Mouse (Mus musculus): ENCODE results near the gene Mpo. TPM values are rescaled to one million over a fixed set of nuclear protein-coding genes. Genes with fewer than 3 reads are reported as not detected.

The Mpo gene
- total RNA-seq, 2 experiments from 2014 or later: not detected

- no peak overlapping the region for H3K27ac ChIP-seq
- no peak overlapping the region for H3K4me3 ChIP-seq
- no peak for DNase-seq (ENCODE audit: low spot score in 2 of 2)
- TF ChIP-seq CTCF (conservative IDR thresholded peaks at IDR 0.05): no peak
Observed at GRCm38 (mm10) chr11:87790088-87790487, 3.3 kb upstream of the Mpo start.

GRCm38 (mm10) chr11:87801711-87802275, 8.4 kb downstream of the Mpo start:
- H3K4me3 ChIP-seq: no peak overlapping the region; the same call in 1 of the 2 replicates
- peak; percentile 48 to 53 for DNase-seq (ENCODE audit: low spot score in 2 of 2)
- TF ChIP-seq CTCF (conservative IDR thresholded peaks at IDR 0.05): no peak
- no peak overlapping the region for H3K27ac ChIP-seq

DNA sequence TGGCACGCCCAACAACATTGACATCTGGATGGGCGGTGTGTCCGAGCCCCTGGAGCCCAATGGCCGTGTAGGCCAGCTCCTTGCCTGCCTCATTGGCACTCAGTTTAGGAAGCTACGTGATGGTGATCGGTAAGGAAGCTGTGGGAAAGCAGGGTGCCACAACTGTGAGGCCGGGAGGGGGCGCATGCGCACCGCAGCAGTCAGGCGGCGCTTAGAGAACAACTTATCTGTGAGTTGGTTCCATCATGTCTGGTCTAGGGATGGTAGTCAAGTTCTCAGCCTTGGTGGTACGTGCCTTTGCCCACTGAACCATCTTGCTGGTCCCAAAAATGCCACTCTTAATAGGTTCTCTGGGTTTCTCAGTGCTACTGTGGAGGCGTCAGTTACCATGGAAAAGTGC, 9.2 kb downstream of the Mpo start:
- TF ChIP-seq CTCF (conservative IDR thresholded peaks at IDR 0.05): peak; percentile 74
- Histone ChIP-seq H3K27ac (no peak overlapping the region), H3K4me3 (no peak overlapping the region; the same call in 1 of the 2 replicates)
- peak in 1 of 2 experiments; percentile 33 for DNase-seq (ENCODE audit: low spot score in 2 of 2)

DNA sequence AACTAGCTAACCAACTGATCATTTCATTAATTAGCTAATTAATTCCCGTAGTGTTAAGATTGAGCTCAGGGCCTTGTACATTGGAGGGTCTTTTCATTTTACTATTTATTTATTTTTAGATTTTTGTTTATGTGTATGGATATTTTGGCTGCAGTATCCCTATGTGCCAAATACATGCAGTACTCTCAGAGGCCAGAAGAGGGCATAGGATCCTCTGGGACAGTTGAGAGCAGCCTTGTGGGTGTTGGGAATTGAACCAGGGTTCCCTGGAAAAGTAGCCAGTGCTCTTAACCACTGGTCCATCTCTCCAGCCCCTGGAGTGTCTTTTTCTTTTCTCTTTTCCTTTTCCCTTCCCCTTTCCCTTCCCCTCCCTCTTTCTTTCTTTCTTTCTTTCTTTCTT, 12.1 kb downstream of the Mpo start:
- Histone ChIP-seq H3K27ac (no peak overlapping the region), H3K4me3 (no peak overlapping the region)
- peak; percentile 74 for TF ChIP-seq CTCF (conservative IDR thresholded peaks at IDR 0.05)
- no peak for DNase-seq (ENCODE audit: low spot score in 2 of 2)

GRCm38 (mm10) chr11:87807433-87807832, 14.1 kb downstream of the Mpo start:
- no peak overlapping the region for H3K27ac ChIP-seq
- no peak overlapping the region for H3K4me3 ChIP-seq
- no peak for TF ChIP-seq CTCF (conservative IDR thresholded peaks at IDR 0.05)
- DNase-seq (ENCODE audit: low spot score in 2 of 2): no peak

GRCm38 (mm10) chr11:87808236-87808635, 14.9 kb downstream of the Mpo start:
- H3K27ac ChIP-seq: no peak overlapping the region
- no peak for DNase-seq (ENCODE audit: low spot score in 2 of 2)
- TF ChIP-seq CTCF (conservative IDR thresholded peaks at IDR 0.05): no peak
- H3K4me3 ChIP-seq: no peak overlapping the region

- no peak overlapping the region for H3K27ac ChIP-seq
- no peak overlapping the region for H3K4me3 ChIP-seq
- no peak for TF ChIP-seq CTCF (conservative IDR thresholded peaks at IDR 0.05)
- no peak for DNase-seq (ENCODE audit: low spot score in 2 of 2)
Observed at GRCm38 (mm10) chr11:87811396-87811795, 18.0 kb downstream of the Mpo start.

DNA sequence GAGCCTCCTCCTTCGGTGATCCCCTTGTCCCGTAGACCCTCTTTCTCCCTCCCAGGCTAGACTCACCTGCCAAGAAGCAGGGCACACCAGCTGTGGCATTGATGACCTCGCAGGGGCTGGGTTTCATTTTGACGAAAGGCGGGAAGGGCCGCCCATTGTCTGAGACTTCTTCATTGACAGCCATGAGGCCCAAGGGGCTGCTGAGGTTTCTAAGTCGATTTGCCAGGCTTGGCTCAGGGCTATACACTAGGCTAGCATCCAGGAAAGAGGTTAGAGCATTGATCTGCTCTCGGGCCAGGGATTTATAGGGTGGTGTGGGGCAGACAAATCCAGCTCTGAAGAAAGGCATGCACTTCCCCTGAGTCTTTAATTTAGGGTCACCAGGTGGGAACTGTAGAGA, 21.4 kb downstream of the Mpo start:
- TF ChIP-seq CTCF (conservative IDR thresholded peaks at IDR 0.05): no peak
- DNase-seq (ENCODE audit: low spot score in 2 of 2): no peak
- no peak overlapping the region for H3K4me3 ChIP-seq
- no peak overlapping the region for H3K27ac ChIP-seq

- Histone ChIP-seq H3K4me3 (peak overlapping the region; percentile 63), H3K27ac (peak overlapping the region; percentile 61)
- peak; percentile 95 for TF ChIP-seq CTCF (conservative IDR thresholded peaks at IDR 0.05)
- peak; percentile 44 to 64 for DNase-seq (ENCODE audit: low spot score in 2 of 2)
Observed at GRCm38 (mm10) chr11:87816707-87817442, 23.5 kb downstream of the Mpo start.

DNA sequence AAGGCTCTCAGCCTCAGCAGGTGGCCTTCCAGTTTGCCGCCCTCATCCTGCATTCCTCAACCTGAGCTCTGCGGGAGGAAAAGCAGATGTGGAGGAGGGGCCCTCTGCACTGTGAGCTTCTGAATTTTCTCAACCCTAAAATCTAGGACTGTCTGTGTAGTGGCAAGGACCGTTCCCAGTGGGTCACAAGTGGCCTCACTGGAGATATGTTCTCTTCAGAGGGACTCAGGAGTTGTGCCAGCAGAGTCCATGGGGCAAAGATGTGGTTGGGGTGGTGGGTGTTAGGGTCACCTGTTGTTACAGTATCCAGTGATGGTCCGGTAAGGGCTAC, 24.0 kb downstream of the Mpo start:
- Histone ChIP-seq H3K27ac (peak overlapping the region; percentile 61), H3K4me3 (peak overlapping the region; percentile 63)
- no peak for TF ChIP-seq CTCF (conservative IDR thresholded peaks at IDR 0.05)
- DNase-seq (ENCODE audit: low spot score in 2 of 2): no peak

- Histone ChIP-seq H3K27ac (peak overlapping the region; percentile 81), H3K4me3 (no peak overlapping the region)
- TF ChIP-seq CTCF (conservative IDR thresholded peaks at IDR 0.05): no peak
- peak in 1 of 2 experiments; percentile 23 for DNase-seq (ENCODE audit: low spot score in 2 of 2)
Observed at GRCm38 (mm10) chr11:87821502-87821901, 28.1 kb downstream of the Mpo start.

DNA sequence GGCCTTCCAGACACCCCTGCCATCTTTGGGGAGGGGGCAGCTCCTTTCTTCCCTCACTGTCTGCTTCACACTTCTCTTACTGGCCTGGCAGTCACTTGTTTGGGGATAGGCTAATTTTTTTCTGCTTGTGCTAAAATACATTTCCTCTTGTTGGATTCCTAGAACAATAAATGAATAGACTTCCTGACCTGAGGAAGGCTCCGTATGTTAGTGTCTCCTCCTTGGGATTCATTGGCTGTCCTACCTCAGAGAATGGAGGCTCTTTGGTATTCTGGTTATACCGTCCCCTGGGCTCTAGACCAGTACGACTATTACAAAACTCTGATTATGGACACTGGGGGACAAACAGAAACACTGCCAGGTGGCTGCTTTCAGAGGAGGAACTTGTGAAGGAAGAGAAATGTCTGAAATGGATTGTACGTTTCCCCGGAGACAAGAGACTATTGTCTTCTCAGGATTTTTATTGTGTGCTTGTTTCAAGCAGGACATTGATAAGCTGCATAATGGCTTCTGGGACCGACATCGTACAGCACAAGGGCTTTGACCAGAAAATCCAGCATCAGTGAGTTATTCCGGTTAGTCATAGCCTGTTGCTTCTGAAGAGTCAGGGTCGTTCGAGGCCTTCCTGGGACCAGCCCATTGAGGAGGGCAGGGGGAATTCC, 35.0 kb downstream of the Mpo start, which contains the start of gene Lpo:
Lpo (minus strand) TSS at position 51 of the 662 bp plus-strand sequence.
- no peak for TF ChIP-seq CTCF (conservative IDR thresholded peaks at IDR 0.05)
- peak within 1 kb of the TSS; percentile 57 for H3K27ac ChIP-seq
- no peak within 1 kb of the TSS for H3K4me3 ChIP-seq
- no peak for DNase-seq (ENCODE audit: low spot score in 2 of 2)

DNA sequence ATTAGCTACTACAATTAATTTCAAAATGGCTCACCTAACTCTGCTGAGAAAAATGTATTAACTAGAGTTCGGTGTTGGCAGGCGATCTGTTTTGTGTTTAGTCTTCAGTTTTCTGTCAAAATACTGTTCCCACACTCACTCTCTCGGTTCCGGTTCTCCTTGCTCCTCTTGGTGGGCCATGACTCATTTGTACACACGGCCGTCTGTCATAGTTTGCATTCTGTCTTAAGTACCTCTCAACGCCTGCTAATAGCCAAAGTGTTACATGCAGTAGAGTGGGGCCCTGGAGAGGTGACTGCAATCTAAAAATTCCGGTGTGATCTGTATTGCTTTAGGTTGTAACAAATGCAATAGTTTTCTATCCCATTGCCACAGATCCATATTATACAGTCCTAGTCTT, 47.3 kb downstream of the Mpo start:
- Histone ChIP-seq H3K27ac (no peak overlapping the region), H3K4me3 (no peak overlapping the region)
- TF ChIP-seq CTCF (conservative IDR thresholded peaks at IDR 0.05): no peak
- no peak for DNase-seq (ENCODE audit: low spot score in 2 of 2)
